Mouse (Mus musculus) monocyte, adult 5-6 weeks (primary cell): ENCODE data around the gene Pgrmc1. TPM values are rescaled to one million over a fixed set of nuclear protein-coding genes. Genes with fewer than 3 reads are reported as not detected.
A peak's percentile ranks its signal among the peaks of the same experiment; 100 is the strongest.

Experiments used
- ATAC-seq: fragments of 153-309, 156-312 bp; replicated peaks from 2 replicates; pipeline ENCODE4 v1.8.0; 2017; ENCODE audit warnings: mild to moderate bottlenecking; ENCODE audit not compliant: low TSS enrichment, insufficient number of reproducible peaks, severe bottlenecking, poor library complexity, low FRiP score
- total RNA-seq: library from RNA; stranded (forward); fragments of 200-1000, 200-491, 200-594 nt; gene quantifications from 3 replicates; pipeline ENCODE4 v1.2.3, GENCODE M21; 2017

Gene Pgrmc1
- total RNA-seq, 1 experiment from 2014 or later: 86.7 TPM

GRCm38 (mm10) chrX:36599656-36600055 lies 1.6 kb downstream of the Pgrmc1 start:
- ATAC-seq: no peak

- no peak for ATAC-seq
Measured at GRCm38 (mm10) chrX:36600066-36600465, 2.1 kb downstream of the Pgrmc1 start.

- no peak for ATAC-seq
Measured at GRCm38 (mm10) chrX:36602926-36603325, 4.9 kb downstream of the Pgrmc1 start.

GRCm38 (mm10) chrX:36604040-36604439 lies 6.0 kb downstream of the Pgrmc1 start:
- ATAC-seq: no peak

GRCm38 (mm10) chrX:36609117-36609516 lies 11.1 kb downstream of the Pgrmc1 start:
- ATAC-seq: no peak

- ATAC-seq: no peak
Measured at GRCm38 (mm10) chrX:36628102-36628501, 30.1 kb downstream of the Pgrmc1 start.

- ATAC-seq: no peak
Measured at GRCm38 (mm10) chrX:36630771-36631170, 32.8 kb downstream of the Pgrmc1 start.

GRCm38 (mm10) chrX:36640046-36640445 lies 42.0 kb downstream of the Pgrmc1 start:
- no peak for ATAC-seq

- ATAC-seq: peak; percentile 98
Measured at GRCm38 (mm10) chrX:36644657-36645551, 46.9 kb downstream of the Pgrmc1 start, which contains the start of gene Akap17b. TSS of gene Akap17b (minus strand) at chrX:36645395.

Other genes starting within 250 kb of the Pgrmc1 start
- gene Gm6268, start 196.9 kb upstream of the Pgrmc1 start, total RNA-seq: not detected in 3 replicates
- 0.21 TPM in 1 of 3 replicates, not detected in the others for gene Gm14569, start 106.4 kb upstream of the Pgrmc1 start, total RNA-seq
- 2.5 to 5.0 TPM (median 2.8 TPM) in 3 replicates for gene Akap17b, start 47.2 kb downstream of the Pgrmc1 start, total RNA-seq
- gene Slc25a43, start 145.5 kb downstream of the Pgrmc1 start, total RNA-seq: 3.4 TPM in 1 of 3 replicates, not detected in the others
- 373 to 641 TPM (median 606 TPM) in 3 replicates for gene Slc25a5, start 197.4 kb downstream of the Pgrmc1 start, total RNA-seq